Mouse (Mus musculus) midbrain, embryonic 11.5 days (tissue): ENCODE measurements at regions not wholly inside any gene's neighbourhood (a gene's known extent, or its start where the extent isn't known, plus 50 kb on each side); places are given as distances from the start of the nearest gene placed in this dataset.
A peak's percentile ranks its signal among the peaks of the same experiment; 100 is the strongest.

ENCODE experiments used
- ATAC-seq: fragments of 200-750 bp; cut with Nextera tagmentation; 2 replicates; pipeline ENCODE4 v1.8.0; 2017; ENCODE audit warnings: moderate TSS enrichment, moderate library complexity; ENCODE audit not compliant: low FRiP score
- DNase-seq: peaks from one replicate; pipeline ENCODE4 v3.0.0; 2015; ENCODE audit warnings: low spot score; ENCODE audit errors: missing footprints
- H3K27ac ChIP-seq: fragments of 300-500 bp; sonication (generic); 2 replicates; pipeline ENCODE4 v1.5.1; 2014; ENCODE audit warnings: low read depth, low read length
- H3K27me3 ChIP-seq: fragments of 300-500 bp; sonication (generic); 2 replicates; pipeline ENCODE4 v1.6.1; 2014; ENCODE audit warnings: mild to moderate bottlenecking, low read length, moderate library complexity, mixed read lengths; ENCODE audit not compliant: control insufficient read depth, insufficient read depth
- H3K36me3 ChIP-seq: fragments of 300-500 bp; sonication (generic); 2 replicates; pipeline ENCODE4 v1.6.1; 2014; ENCODE audit warnings: mild to moderate bottlenecking, low read length, moderate library complexity, mixed read lengths; ENCODE audit not compliant: control insufficient read depth, insufficient read depth
- H3K4me1 ChIP-seq: fragments of 300-500 bp; sonication (generic); 2 replicates; pipeline ENCODE4 v1.6.1; 2014; ENCODE audit warnings: low read length; ENCODE audit not compliant: control insufficient read depth, insufficient read depth
- H3K4me2 ChIP-seq: fragments of 300-500 bp; sonication (generic); 2 replicates; pipeline ENCODE4 v1.6.1; 2014; ENCODE audit warnings: mild to moderate bottlenecking, moderate library complexity
- H3K4me3 ChIP-seq: fragments of 300-500 bp; sonication (generic); 2 replicates; pipeline ENCODE4 v1.5.1; 2014; ENCODE audit warnings: low read depth, low read length
- H3K9ac ChIP-seq: fragments of 300-500 bp; sonication (generic); 2 replicates; pipeline ENCODE4 v1.6.1; 2014; ENCODE audit warnings: low read length
- H3K9me3 ChIP-seq: fragments of 300-500 bp; sonication (generic); 2 replicates; pipeline ENCODE4 v1.6.1; 2016; ENCODE audit warnings: low read length; ENCODE audit not compliant: control insufficient read depth
- WGBS: fragments of 180-500 bp; shearing (Covaris S2); extraction: QIAGEN DNeasy Blood & Tissue Kit; methylation state at CpG from one replicate; pipeline ENCODE4 v1.1.7; 2014; 5-methylcytosine and 5-hydroxymethylcytosine counted together

- DNase-seq (no peak), ATAC-seq (no peak)
- H3K36me3 ChIP-seq: no peaks in the 10 kb centered on the region
Observed at GRCm38 (mm10) chr2:50696575-50696974, 400.0 kb upstream of the Mmadhc start.

GRCm38 (mm10) chr2:50694849-50695248, 398.2 kb upstream of the Mmadhc start:
- H3K27me3 ChIP-seq: no peaks in the 10 kb centered on the region
- H3K9me3 ChIP-seq: no peaks in the 10 kb centered on the region
- 65% methylated on average over 2 of the region's 2 CpGs for WGBS
- H3K9ac ChIP-seq: no peak overlapping the region
- H3K36me3 ChIP-seq: no peaks in the 10 kb centered on the region
- H3K4me2 ChIP-seq: no peak overlapping the region
- no peak overlapping the region for H3K4me3 ChIP-seq
- ATAC-seq (peak; percentile 82), DNase-seq (no peak)
- H3K27ac ChIP-seq: no peak overlapping the region
- H3K4me1 ChIP-seq: peaks cover 8% of the 10 kb centered on the region; the same call in 1 of the 2 replicates

More at GRCm38 (mm10) chr2:50696575-50696974, 400.0 kb upstream of the Mmadhc start:
- Histone ChIP-seq H3K27ac (no peak overlapping the region), H3K9ac (no peak overlapping the region), H3K4me2 (no peak overlapping the region), H3K4me3 (no peak overlapping the region), H3K27me3 (no peaks in the 10 kb centered on the region), H3K4me1 (peaks cover 8% of the 10 kb centered on the region; the same call in 1 of the 2 replicates), H3K9me3 (no peaks in the 10 kb centered on the region)

- Histone ChIP-seq H3K4me2 (no peak overlapping the region), H3K9me3 (no peaks in the 10 kb centered on the region), H3K4me1 (peaks cover 8% of the 10 kb centered on the region; the same call in 1 of the 2 replicates), H3K4me3 (no peak overlapping the region), H3K36me3 (no peaks in the 10 kb centered on the region), H3K27me3 (no peaks in the 10 kb centered on the region), H3K27ac (no peak overlapping the region), H3K9ac (no peak overlapping the region)
- peak; percentile 85 for DNase-seq
- WGBS: 58% methylated on average over 7 of the region's 7 CpGs
- no peak for ATAC-seq
Observed at GRCm38 (mm10) chr2:50693784-50694350, 397.3 kb upstream of the Mmadhc start.

GRCm38 (mm10) chr2:50690120-50691103, 393.8 kb upstream of the Mmadhc start:
- Histone ChIP-seq H3K27ac (no peak overlapping the region), H3K4me1 (peaks cover 8% of the 10 kb centered on the region; the same call in 1 of the 2 replicates), H3K4me3 (no peak overlapping the region), H3K27me3 (no peaks in the 10 kb centered on the region), H3K4me2 (no peak overlapping the region), H3K9ac (no peak overlapping the region), H3K9me3 (no peaks in the 10 kb centered on the region), H3K36me3 (no peaks in the 10 kb centered on the region)
- no peak for ATAC-seq
- DNase-seq: no peak
- WGBS: 90% methylated on average over 11 of the region's 11 CpGs

GRCm38 (mm10) chr2:50687672-50688151, 391.1 kb upstream of the Mmadhc start:
- no peak overlapping the region for H3K9ac ChIP-seq
- ATAC-seq (no peak), DNase-seq (no peak)
- H3K27ac ChIP-seq: no peak overlapping the region
- no peaks in the 10 kb centered on the region for H3K36me3 ChIP-seq
- H3K4me2 ChIP-seq: no peak overlapping the region
- H3K9me3 ChIP-seq: no peaks in the 10 kb centered on the region
- no peaks in the 10 kb centered on the region for H3K4me1 ChIP-seq
- no peaks in the 10 kb centered on the region for H3K27me3 ChIP-seq
- H3K4me3 ChIP-seq: no peak overlapping the region
- 91% methylated on average over 10 of the region's 10 CpGs for WGBS

- Histone ChIP-seq H3K4me1 (no peaks in the 10 kb centered on the region), H3K9ac (no peak overlapping the region), H3K27ac (no peak overlapping the region), H3K36me3 (no peaks in the 10 kb centered on the region), H3K27me3 (no peaks in the 10 kb centered on the region), H3K4me3 (no peak overlapping the region), H3K9me3 (no peaks in the 10 kb centered on the region), H3K4me2 (no peak overlapping the region)
- 69% methylated on average over 5 of the region's 5 CpGs for WGBS
- DNase-seq (no peak), ATAC-seq (no peak)
Observed at GRCm38 (mm10) chr2:50687222-50687621, 390.6 kb upstream of the Mmadhc start.

GRCm38 (mm10) chr2:50677456-50677855, 380.9 kb upstream of the Mmadhc start:
- no peak overlapping the region for H3K4me2 ChIP-seq
- H3K27ac ChIP-seq: no peak overlapping the region
- no peaks in the 10 kb centered on the region for H3K4me1 ChIP-seq
- H3K9ac ChIP-seq: no peak overlapping the region
- H3K36me3 ChIP-seq: no peaks in the 10 kb centered on the region
- 85% methylated on average over 1 of the region's 1 CpGs for WGBS
- no peaks in the 10 kb centered on the region; the same call in 1 of the 2 replicates for H3K9me3 ChIP-seq
- H3K27me3 ChIP-seq: no peaks in the 10 kb centered on the region
- no peak overlapping the region for H3K4me3 ChIP-seq
- no peak for DNase-seq
- no peak for ATAC-seq

- H3K4me3 ChIP-seq: no peak overlapping the region
- H3K36me3 ChIP-seq: no peaks in the 10 kb centered on the region
- WGBS: 89% methylated on average over 7 of the region's 7 CpGs
- H3K4me2 ChIP-seq: no peak overlapping the region
- no peaks in the 10 kb centered on the region for H3K4me1 ChIP-seq
- no peak overlapping the region for H3K9ac ChIP-seq
- no peaks in the 10 kb centered on the region for H3K27me3 ChIP-seq
- no peak for ATAC-seq
- no peak for DNase-seq
- H3K9me3 ChIP-seq: no peaks in the 10 kb centered on the region; the same call in 1 of the 2 replicates
- no peak overlapping the region for H3K27ac ChIP-seq
Observed at GRCm38 (mm10) chr2:50675736-50676550, 379.3 kb upstream of the Mmadhc start.
